Mouse (Mus musculus) brain, embryonic 14.5 days (tissue): Measurements from ENCODE around the gene Spatc1l.

Experiments
- CTCF ChIP-seq: fragments of 200-500 bp; IDR thresholded peaks from 2 replicates; pipeline ENCODE4 v1.5.1; 2012; ENCODE audit warnings: inconsistent platforms, mild to moderate bottlenecking, moderate library complexity, borderline replicate concordance; ENCODE audit not compliant: insufficient read depth, insufficient read length; ENCODE audit errors: extremely low read depth
- POLR2A ChIP-seq: fragments of 200-500 bp; IDR thresholded peaks from 2 replicates; pipeline ENCODE4 v1.6.1; 2012; ENCODE audit warnings: mild to moderate bottlenecking, inconsistent platforms, borderline replicate concordance; ENCODE audit not compliant: poor library complexity, insufficient read depth, insufficient read length, severe bottlenecking; ENCODE audit errors: extremely low read depth

GRCm38 (mm10) chr10:76530922-76531321 is 31.1 kb upstream of the Spatc1l start:
- no peak for TF ChIP-seq POLR2A
- TF ChIP-seq CTCF, result no peak
